Mouse (Mus musculus): ENCODE measurements around the gene Sox6. TPM values are rescaled to one million over a fixed set of nuclear protein-coding genes. Genes with fewer than 3 reads are reported as not detected.
"Not testable (repeated sequence)": the region's sequence is repeated elsewhere in the genome, so short reads cannot be mapped to it uniquely, and the experiment has no call there.

The Sox6 gene
- total and polyA plus RNA-seq, 2 experiments from 2014 or later: 33.7 to 39.8 TPM

DNA sequence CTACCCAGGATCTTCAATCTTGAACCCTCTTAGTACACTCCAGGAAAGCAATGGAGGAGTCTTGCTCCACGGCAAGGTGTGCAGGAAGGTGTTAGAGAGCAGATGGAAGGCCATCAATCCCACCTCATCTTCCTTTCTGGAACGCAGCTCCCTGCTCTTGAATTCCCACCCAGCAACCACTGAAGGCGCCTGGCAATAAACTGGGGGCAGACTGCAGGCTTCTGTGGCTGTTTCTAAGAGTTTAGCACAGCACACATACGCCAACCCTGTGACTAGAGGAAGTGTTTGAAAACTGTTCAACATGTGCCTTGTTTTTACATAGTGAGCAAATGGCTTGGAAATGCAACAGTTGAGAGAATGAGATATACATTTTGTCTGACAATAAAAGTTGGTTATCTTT lies 412.6 kb downstream of the Sox6 start:
- H3K27ac ChIP-seq: peak overlapping the region; percentile 32; the same call in 1 of the 2 replicates
- H3K4me1 ChIP-seq (ENCODE audit: insufficient read depth, low read length): peaks cover 8% of the 10 kb centered on the region; the same call in 1 of the 2 replicates
- TF ChIP-seq CTCF (IDR thresholded peaks at IDR 0.05; ENCODE audit: low read depth): no peak
- H3K4me3 ChIP-seq (ENCODE audit: low read length): no peak overlapping the region
- DNase-seq (ENCODE audit: low spot score) (no peak), ATAC-seq (no peak)
- H3K9me3 ChIP-seq (ENCODE audit: low read length): no peaks in the 10 kb centered on the region
- no peak overlapping the region for H3K9ac ChIP-seq (replicated peaks; ENCODE audit: low read length)
- H3K4me2 ChIP-seq (ENCODE audit: low read depth, low read length): no peak overlapping the region
- WGBS: 70% methylated on average over 4 of the region's 4 CpGs
- H3K36me3 ChIP-seq (ENCODE audit: insufficient read depth, low read length): no peaks in the 10 kb centered on the region
- no peaks in the 10 kb centered on the region for H3K27me3 ChIP-seq (ENCODE audit: insufficient read depth, low read length)

DNA sequence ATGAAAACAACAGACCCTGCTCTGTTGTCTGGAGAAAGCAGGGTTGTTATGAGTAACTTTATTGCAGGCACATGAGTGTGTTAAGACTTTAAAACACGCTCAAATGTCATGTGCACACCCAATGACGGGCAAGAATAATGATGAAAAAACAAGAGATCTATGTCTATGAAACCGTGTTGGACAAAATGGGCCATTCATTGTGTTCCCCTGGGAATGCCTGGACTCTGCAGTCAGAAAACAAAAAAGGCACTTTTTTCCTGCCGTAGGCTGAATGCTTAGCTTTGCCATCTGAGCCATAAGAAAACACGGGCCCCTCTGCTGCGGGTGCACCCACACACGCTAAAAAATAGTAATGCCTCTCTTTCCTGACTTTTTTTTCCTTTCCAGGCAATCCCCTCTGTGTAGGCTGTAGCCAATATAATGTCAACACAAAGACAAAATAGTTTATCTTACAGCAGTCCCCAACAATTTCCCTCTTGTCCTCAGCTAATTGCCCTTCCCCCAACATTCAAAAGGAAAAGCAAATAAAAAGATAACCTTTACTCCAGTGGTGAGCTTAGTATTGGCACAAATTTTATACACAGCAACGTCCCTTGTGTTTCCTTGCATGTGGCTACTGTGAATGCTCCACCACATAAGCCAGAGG lies 413.6 kb downstream of the Sox6 start:
- Histone ChIP-seq H3K36me3 (ENCODE audit: insufficient read depth, low read length) (no peaks in the 10 kb centered on the region), H3K9ac (replicated peaks; ENCODE audit: low read length) (no peak overlapping the region), H3K4me2 (ENCODE audit: low read depth, low read length) (peak overlapping the region; percentile 21; the same call in 1 of the 2 replicates), H3K4me1 (ENCODE audit: insufficient read depth, low read length) (peaks cover 8% of the 10 kb centered on the region; the same call in 1 of the 2 replicates), H3K27ac (peak overlapping the region; percentile 32; the same call in 1 of the 2 replicates), H3K27me3 (ENCODE audit: insufficient read depth, low read length) (no peaks in the 10 kb centered on the region), H3K9me3 (ENCODE audit: low read length) (no peaks in the 10 kb centered on the region), H3K4me3 (ENCODE audit: low read length) (no peak overlapping the region)
- 21% methylated on average over 8 of the region's 8 CpGs for WGBS
- DNase-seq (ENCODE audit: low spot score) (peak; percentile 54), ATAC-seq (no peak)
- no peak for TF ChIP-seq CTCF (IDR thresholded peaks at IDR 0.05; ENCODE audit: low read depth)

DNA sequence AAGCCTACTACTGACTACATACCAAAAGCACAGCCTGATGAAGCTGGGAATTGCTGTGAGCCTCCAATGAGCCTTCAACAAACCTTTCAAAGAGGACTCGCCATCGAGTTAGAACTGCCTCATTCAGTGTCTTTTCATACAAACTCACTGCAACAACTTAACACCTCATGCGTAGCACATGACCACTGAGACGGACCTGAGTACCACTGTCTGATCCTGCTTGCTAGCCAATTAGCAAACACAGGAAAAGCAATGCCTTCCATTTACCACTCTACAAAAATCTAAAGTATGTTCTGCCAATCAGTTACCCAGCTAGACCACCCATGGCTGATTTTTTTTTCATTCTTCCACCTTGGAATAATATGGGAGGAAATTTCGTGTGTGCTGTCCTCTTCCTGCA lies 414.1 kb downstream of the Sox6 start:
- no peak overlapping the region; the same call in 1 of the 2 replicates for H3K4me2 ChIP-seq (ENCODE audit: low read depth, low read length)
- DNase-seq (ENCODE audit: low spot score) (no peak), ATAC-seq (no peak)
- peaks cover 8% of the 10 kb centered on the region; the same call in 1 of the 2 replicates for H3K4me1 ChIP-seq (ENCODE audit: insufficient read depth, low read length)
- no peaks in the 10 kb centered on the region for H3K9me3 ChIP-seq (ENCODE audit: low read length)
- H3K27me3 ChIP-seq (ENCODE audit: insufficient read depth, low read length): no peaks in the 10 kb centered on the region
- WGBS: 45% methylated on average over 5 of the region's 5 CpGs
- H3K36me3 ChIP-seq (ENCODE audit: insufficient read depth, low read length): no peaks in the 10 kb centered on the region
- H3K4me3 ChIP-seq (ENCODE audit: low read length): no peak overlapping the region
- H3K9ac ChIP-seq (replicated peaks; ENCODE audit: low read length): no peak overlapping the region
- H3K27ac ChIP-seq: no peak overlapping the region; the same call in 1 of the 2 replicates
- TF ChIP-seq CTCF (IDR thresholded peaks at IDR 0.05; ENCODE audit: low read depth): no peak

DNA sequence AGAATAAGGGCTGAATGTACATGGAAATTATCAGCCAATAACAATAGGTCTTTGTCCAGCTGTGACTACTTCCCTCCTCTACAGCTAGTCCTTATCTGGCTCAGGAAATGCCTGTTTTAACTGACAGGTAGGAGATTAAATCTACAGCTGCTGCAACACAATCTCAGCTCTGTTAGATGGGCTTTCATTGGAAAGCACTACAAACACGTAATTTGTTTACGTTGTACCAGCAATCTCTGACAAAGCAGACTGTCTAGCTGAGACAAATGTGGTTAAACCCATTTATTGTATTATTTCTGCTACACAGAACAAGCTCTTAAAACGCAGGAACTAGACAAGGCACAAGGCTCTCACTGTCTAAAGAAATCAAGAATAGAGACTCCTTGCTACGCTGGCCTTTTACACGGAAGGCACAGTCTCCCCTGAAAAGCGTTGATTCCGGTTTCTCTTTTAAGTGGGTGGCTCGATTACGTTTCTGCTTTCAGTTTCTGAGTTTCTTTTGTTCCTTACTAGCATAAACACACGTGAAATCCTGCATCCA lies 422.8 kb downstream of the Sox6 start:
- no peak for TF ChIP-seq CTCF (IDR thresholded peaks at IDR 0.05; ENCODE audit: low read depth)
- peak; percentile 31 for DNase-seq (ENCODE audit: low spot score)
- Histone ChIP-seq H3K4me1 (ENCODE audit: insufficient read depth, low read length) (no peaks in the 10 kb centered on the region), H3K27me3 (ENCODE audit: insufficient read depth, low read length) (no peaks in the 10 kb centered on the region), H3K27ac (peak overlapping the region; percentile 2; the same call in 1 of the 2 replicates), H3K4me3 (ENCODE audit: low read length) (no peak overlapping the region; the same call in 1 of the 2 replicates), H3K36me3 (ENCODE audit: insufficient read depth, low read length) (no peaks in the 10 kb centered on the region), H3K9ac (replicated peaks; ENCODE audit: low read length) (no peak overlapping the region), H3K4me2 (ENCODE audit: low read depth, low read length) (peak overlapping the region; percentile 43), H3K9me3 (ENCODE audit: low read length) (no peaks in the 10 kb centered on the region)
- ATAC-seq: no peak
- 33% methylated on average over 10 of the region's 10 CpGs for WGBS

DNA sequence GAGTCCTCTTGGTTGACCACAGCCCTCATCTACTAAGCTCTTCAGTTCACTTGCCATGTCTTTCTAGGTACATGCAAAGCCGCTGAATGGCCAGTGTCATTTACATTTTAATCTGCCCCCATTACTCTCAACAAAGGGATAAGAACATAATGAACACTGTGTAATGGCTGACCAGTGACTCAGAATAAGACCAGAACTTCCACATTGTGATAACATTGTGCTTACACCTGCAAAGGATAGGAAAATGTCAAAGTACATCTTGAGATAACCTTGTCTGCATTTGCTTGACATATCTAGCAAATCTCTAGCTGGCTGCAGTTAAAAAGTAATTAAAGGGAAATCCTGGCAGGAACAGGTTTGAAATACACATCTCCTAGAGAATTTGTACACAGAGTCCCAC lies 431.1 kb downstream of the Sox6 start:
- Histone ChIP-seq H3K9ac (replicated peaks; ENCODE audit: low read length) (no peak overlapping the region), H3K9me3 (ENCODE audit: low read length) (no peaks in the 10 kb centered on the region), H3K36me3 (ENCODE audit: insufficient read depth, low read length) (no peaks in the 10 kb centered on the region), H3K27ac (no peak overlapping the region), H3K4me3 (ENCODE audit: low read length) (no peak overlapping the region), H3K27me3 (ENCODE audit: insufficient read depth, low read length) (no peaks in the 10 kb centered on the region), H3K4me2 (ENCODE audit: low read depth, low read length) (no peak overlapping the region), H3K4me1 (ENCODE audit: insufficient read depth, low read length) (no peaks in the 10 kb centered on the region)
- WGBS: 95% methylated on average over 1 of the region's 1 CpGs
- no peak for TF ChIP-seq CTCF (IDR thresholded peaks at IDR 0.05; ENCODE audit: low read depth)
- ATAC-seq (no peak), DNase-seq (ENCODE audit: low spot score) (no peak)

DNA sequence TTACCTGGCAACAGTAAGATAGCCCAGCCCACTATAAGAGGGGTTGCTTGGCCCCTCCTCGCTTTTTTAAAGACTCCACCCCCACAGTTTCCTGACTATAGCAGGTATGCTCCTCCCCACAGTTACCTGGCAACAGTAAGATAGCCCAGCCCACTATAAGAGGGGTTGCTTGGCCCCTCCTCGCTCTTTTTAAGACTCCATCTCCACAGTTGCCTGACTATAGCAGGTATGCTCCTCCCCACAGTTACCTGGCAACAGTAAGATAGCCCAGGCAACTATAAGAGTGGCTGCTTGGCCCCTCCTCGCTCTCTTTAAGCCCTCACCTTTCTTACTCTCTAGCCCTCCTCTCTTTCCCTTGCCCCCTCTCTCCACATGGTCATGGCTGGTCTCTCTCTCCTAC lies 432.5 kb downstream of the Sox6 start:
- H3K36me3 ChIP-seq (ENCODE audit: insufficient read depth, low read length); DNase-seq (ENCODE audit: low spot score); ATAC-seq; H3K4me1 ChIP-seq (ENCODE audit: insufficient read depth, low read length); H3K9me3 ChIP-seq (ENCODE audit: low read length); H3K27ac ChIP-seq; H3K9ac ChIP-seq (replicated peaks; ENCODE audit: low read length); H3K4me3 ChIP-seq (ENCODE audit: low read length); H3K27me3 ChIP-seq (ENCODE audit: insufficient read depth, low read length); H3K4me2 ChIP-seq (ENCODE audit: low read depth, low read length): not testable (repeated sequence)
- WGBS: 67% methylated on average over 3 of the region's 3 CpGs

DNA sequence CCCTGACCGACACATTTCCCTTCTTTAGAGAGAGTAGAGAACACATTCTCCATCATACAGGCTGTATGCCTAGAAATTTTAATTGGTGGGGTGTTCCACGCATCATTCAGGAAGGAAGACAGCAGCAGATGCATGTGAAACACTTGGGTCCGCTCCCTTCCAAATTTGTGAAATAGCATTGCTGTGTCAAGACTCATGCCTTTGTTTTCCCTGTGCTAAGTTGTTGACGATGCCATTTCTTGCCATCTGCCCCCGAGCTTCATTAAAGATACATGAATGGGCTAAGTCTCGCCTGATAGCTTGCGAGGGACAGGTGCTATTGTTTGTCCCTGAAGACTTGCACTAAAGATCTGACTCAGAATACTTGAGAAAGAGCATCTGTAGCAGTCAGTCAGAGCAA lies 433.7 kb downstream of the Sox6 start:
- H3K4me2 ChIP-seq (ENCODE audit: low read depth, low read length): no peak overlapping the region
- ATAC-seq (no peak), DNase-seq (ENCODE audit: low spot score) (no peak)
- no peak overlapping the region for H3K27ac ChIP-seq
- H3K4me3 ChIP-seq (ENCODE audit: low read length): no peak overlapping the region
- no peaks in the 10 kb centered on the region for H3K9me3 ChIP-seq (ENCODE audit: low read length)
- H3K4me1 ChIP-seq (ENCODE audit: insufficient read depth, low read length): no peaks in the 10 kb centered on the region
- 36% methylated on average over 7 of the region's 7 CpGs for WGBS
- no peaks in the 10 kb centered on the region for H3K36me3 ChIP-seq (ENCODE audit: insufficient read depth, low read length)
- no peak for TF ChIP-seq CTCF (IDR thresholded peaks at IDR 0.05; ENCODE audit: low read depth)
- H3K27me3 ChIP-seq (ENCODE audit: insufficient read depth, low read length): no peaks in the 10 kb centered on the region
- H3K9ac ChIP-seq (replicated peaks; ENCODE audit: low read length): no peak overlapping the region
